Mouse (Mus musculus) hindbrain, embryonic 14.5 days (tissue): Measurements from ENCODE around the gene Samd10. TPM values are rescaled to one million over a fixed set of nuclear protein-coding genes. Genes with fewer than 3 reads are reported as not detected.

ENCODE experiments used
- ATAC-seq: fragments of 200-750 bp; cut with Nextera tagmentation; 2 replicates; pipeline ENCODE4 v1.8.0; 2017; ENCODE audit warnings: moderate number of reproducible peaks, mild to moderate bottlenecking, moderate TSS enrichment, moderate library complexity; ENCODE audit not compliant: low FRiP score
- DNase-seq: peaks from one replicate; pipeline ENCODE4 v3.0.0-alpha.2; 2015; ENCODE audit warnings: low spot score
- H3K27ac ChIP-seq: fragments of 300-500 bp; sonication (generic); 2 replicates; pipeline ENCODE4 v1.5.1; 2014; ENCODE audit warnings: mild to moderate bottlenecking, moderate library complexity
- H3K27me3 ChIP-seq: fragments of 300-500 bp; sonication (generic); 2 replicates; pipeline ENCODE4 v1.6.1; 2014; ENCODE audit warnings: mild to moderate bottlenecking, low read length, mixed read lengths; ENCODE audit not compliant: control insufficient read depth, insufficient read depth
- H3K36me3 ChIP-seq: fragments of 300-500 bp; sonication (generic); replicated peaks from 2 replicates; pipeline ENCODE4 v1.6.1; 2014; ENCODE audit not compliant: control insufficient read depth, insufficient read depth
- H3K4me1 ChIP-seq: fragments of 300-500 bp; sonication (generic); replicated peaks from 2 replicates; pipeline ENCODE4 v1.6.1; 2014; ENCODE audit warnings: antibody characterized with exemption, low read length, mixed read lengths; ENCODE audit not compliant: control insufficient read depth, insufficient read depth
- H3K4me2 ChIP-seq: fragments of 300-500 bp; sonication (generic); replicated peaks from 2 replicates; pipeline ENCODE4 v1.6.1; 2014; ENCODE audit warnings: mild to moderate bottlenecking, moderate library complexity
- H3K4me3 ChIP-seq: fragments of 300-500 bp; sonication (generic); replicated peaks from 2 replicates; pipeline ENCODE4 v1.5.1; 2014; ENCODE audit warnings: mild to moderate bottlenecking, low read length
- H3K9ac ChIP-seq: fragments of 300-500 bp; sonication (generic); 2 replicates; pipeline ENCODE4 v1.6.1; 2014
- H3K9me3 ChIP-seq: fragments of 300-500 bp; sonication (generic); 2 replicates; pipeline ENCODE4 v1.6.1; 2016; ENCODE audit warnings: low read length; ENCODE audit not compliant: control insufficient read depth
- WGBS: fragments of 180-500 bp; shearing (Covaris S2); extraction: QIAGEN DNeasy Blood & Tissue Kit; methylation state at CpG from one replicate; pipeline ENCODE4 v1.1.7; 2014; 5-methylcytosine and 5-hydroxymethylcytosine counted together
- microRNA-seq: library from miRNA; unstranded; fragments of <30 nt; microRNA quantifications from one replicate; pipeline ENCODE4, GENCODE M21; 2016
- polyA plus RNA-seq: library from polyadenylated mRNA; unstranded; fragments of >200 nt; fragmentation: Nextera tagmentation; extraction: Ambion mirVana; gene quantifications from 2 replicates; pipeline ENCODE4 v1.2.1, GENCODE M21; 2014

Samd10 gene
- polyA plus RNA-seq, 1 experiment from 2014 or later: 192 TPM

DNA sequence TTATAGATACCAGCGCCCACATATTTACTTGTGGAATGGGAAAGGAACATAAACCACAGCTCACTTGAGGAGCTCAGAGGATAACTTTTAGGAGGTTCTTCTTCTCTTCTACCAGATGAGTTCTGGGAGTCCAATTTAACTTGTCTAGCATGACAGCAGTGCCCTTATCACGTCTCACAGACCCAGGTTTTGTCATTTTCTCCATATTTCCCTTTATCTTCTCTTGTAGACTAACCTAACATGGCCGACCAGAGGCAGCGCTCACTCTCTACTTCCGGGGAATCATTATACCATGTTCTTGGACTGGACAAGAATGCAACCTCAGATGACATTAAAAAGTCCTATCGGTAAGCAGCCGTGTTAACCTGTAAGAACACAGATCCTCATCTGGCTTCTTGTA is 52.9 kb downstream of the Samd10 start:
- H3K4me1 ChIP-seq: no peaks in the 10 kb centered on the region
- 95% methylated on average over 7 of the region's 7 CpGs for WGBS
- ATAC-seq: no peak
- no peak overlapping the region for H3K27ac ChIP-seq
- no peak for DNase-seq
- peaks cover 50% of the 10 kb centered on the region for H3K36me3 ChIP-seq
- no peaks in the 10 kb centered on the region for H3K27me3 ChIP-seq
- no peaks in the 10 kb centered on the region for H3K9me3 ChIP-seq
- no peak overlapping the region for H3K9ac ChIP-seq
- H3K4me3 ChIP-seq: no peak overlapping the region
- H3K4me2 ChIP-seq: no peak overlapping the region

Small RNAs within 50 kb of the gene (microRNA-seq; reads per million reads assigned to microRNA genes)
- not detected for gene Mir7006

Other genes with a start within 250 kb of the Samd10 start
- 66.7 and 67.6 TPM in 2 replicates for gene Zgpat, start 234.3 kb downstream of the Samd10 start, polyA plus RNA-seq
- 62.3 and 63.3 TPM in 2 replicates for gene Arfrp1, start 233.8 kb downstream of the Samd10 start, polyA plus RNA-seq
- 39.7 and 47.4 TPM in 2 replicates for gene Lime1, start 219.1 kb downstream of the Samd10 start, polyA plus RNA-seq
- 19.2 and 20.2 TPM in 2 replicates for gene Zbtb46, start 139.8 kb downstream of the Samd10 start, polyA plus RNA-seq
- gene Abhd16b, start 106.0 kb downstream of the Samd10 start, polyA plus RNA-seq: not detected in 2 replicates
- 105 and 109 TPM in 2 replicates for gene Tpd52l2, start 102.1 kb downstream of the Samd10 start, polyA plus RNA-seq
- gene Dnajc5, start 78.7 kb downstream of the Samd10 start, polyA plus RNA-seq: 234 and 264 TPM in 2 replicates
- gene Uckl1, start 14.3 kb downstream of the Samd10 start, polyA plus RNA-seq: 57.2 and 60.7 TPM in 2 replicates
- 53.9 and 58.2 TPM in 2 replicates for gene Prpf6, start 7.3 kb downstream of the Samd10 start, polyA plus RNA-seq
- gene Zfp512b, start 6.4 kb downstream of the Samd10 start, polyA plus RNA-seq: 68.3 and 86.2 TPM in 2 replicates
- gene Gm29797, start 57.8 kb upstream of the Samd10 start, polyA plus RNA-seq: 0.27 TPM in 1 of 2 replicates, not detected in the other
- 19.3 and 20.9 TPM in 2 replicates for gene Sox18, start 72.4 kb upstream of the Samd10 start, polyA plus RNA-seq
- 40.6 and 50.4 TPM in 2 replicates for gene Tcea2, start 81.1 kb upstream of the Samd10 start, polyA plus RNA-seq
- 69.0 and 73.0 TPM in 2 replicates for gene Rgs19, start 94.8 kb upstream of the Samd10 start, polyA plus RNA-seq
- not detected in 2 replicates for gene Lkaaear1, start 99.2 kb upstream of the Samd10 start, polyA plus RNA-seq
- 102 and 108 TPM in 2 replicates for gene Oprl1, start 115.8 kb upstream of the Samd10 start, polyA plus RNA-seq
- 16.1 and 18.1 TPM in 2 replicates for gene Myt1, start 164.1 kb upstream of the Samd10 start, polyA plus RNA-seq
- gene Pcmtd2, start 238.6 kb upstream of the Samd10 start, polyA plus RNA-seq: 29.0 and 32.6 TPM in 2 replicates